Mouse (Mus musculus) lung, postnatal 10 days (tissue): ENCODE measurements around the gene Tbx4.

Experiments
- DNase-seq: peaks from one replicate; pipeline ENCODE4 v3.0.0; 2021

Gene Tbx4

DNA sequence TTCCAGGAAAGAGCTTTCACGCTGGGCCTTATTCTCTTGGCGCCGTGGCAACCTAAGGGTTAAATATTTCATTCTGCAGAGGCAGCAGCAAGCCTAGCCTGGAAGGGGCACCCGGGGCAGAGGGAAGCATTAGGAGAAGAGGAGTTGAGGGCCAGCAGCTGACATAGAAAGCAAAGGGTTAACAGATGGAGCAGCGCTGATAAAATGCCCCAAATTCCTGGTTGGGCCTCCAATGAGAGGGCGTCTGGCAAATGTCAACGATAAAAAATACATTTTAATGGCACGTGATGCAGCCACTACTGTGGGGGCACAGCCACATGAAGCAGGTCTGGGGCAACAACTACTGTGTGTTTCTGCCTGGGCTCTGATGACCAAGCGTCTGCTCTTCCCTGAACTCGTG, 23.9 kb downstream of the Tbx4 start:
- DNase-seq = no peak

DNA sequence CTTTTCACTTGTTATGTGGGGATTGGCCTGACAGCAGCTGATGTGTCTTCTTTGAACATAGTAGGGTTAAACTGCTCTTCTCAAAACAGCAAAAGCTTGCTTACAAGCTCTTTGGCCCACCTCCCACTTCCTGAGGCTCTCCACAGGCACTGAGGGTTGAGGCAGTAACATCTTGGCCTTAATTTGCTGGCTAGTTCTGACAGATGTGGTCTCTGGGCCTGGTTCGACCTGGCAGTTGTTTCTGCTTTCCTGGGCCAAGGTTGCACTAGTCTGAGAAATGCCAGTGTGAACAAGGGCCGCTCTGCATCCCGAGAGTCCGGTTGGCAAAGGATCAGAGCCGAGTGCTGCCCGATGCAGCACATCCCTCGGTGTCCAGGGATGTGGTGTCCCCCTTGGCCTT, 27.3 kb downstream of the Tbx4 start:
- DNase-seq = peak; percentile 73

DNA sequence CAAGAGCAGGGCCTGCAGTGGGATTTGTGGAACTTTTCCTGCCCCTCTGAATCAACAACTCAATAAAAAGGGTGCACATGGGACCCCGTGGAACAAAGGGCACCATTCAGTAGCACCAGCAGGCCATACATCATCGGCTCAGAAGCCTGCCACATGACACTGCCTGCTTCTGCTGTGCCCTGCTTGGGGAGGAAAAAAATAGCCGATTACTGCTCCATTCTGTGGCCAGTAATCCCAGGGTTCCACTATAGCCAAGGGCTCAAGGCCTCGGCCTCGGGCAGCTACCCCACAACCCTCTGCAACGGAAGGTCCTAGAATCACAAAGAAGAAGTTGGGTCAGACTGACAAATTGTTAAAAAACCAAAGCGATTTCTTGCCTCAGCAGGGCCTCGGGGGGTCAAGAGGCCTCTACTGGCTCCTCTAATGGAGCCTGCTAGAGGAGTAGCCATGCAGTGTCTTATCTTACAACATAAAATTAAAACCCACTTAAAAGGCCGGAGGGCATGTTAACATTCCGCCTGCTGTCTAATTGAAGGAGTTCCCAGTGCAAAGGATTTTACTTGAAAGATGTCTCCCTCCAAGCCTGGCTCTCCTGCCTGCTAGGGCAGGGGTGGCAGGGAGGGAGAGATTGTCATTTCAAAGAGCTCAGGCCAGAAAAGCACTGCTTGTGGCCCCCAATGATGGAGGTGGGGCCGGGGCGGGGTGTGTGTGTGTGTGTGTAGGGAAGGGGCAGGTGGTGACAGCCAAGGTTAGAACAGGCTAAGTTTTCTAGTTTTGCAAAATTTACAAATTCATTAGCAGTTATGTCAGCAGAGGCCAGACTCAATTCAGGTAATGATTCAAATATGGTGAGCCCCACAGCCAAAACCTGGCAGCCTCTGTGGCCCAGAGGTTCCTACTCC, 31.1 kb downstream of the Tbx4 start:
- DNase-seq = no peak

DNA sequence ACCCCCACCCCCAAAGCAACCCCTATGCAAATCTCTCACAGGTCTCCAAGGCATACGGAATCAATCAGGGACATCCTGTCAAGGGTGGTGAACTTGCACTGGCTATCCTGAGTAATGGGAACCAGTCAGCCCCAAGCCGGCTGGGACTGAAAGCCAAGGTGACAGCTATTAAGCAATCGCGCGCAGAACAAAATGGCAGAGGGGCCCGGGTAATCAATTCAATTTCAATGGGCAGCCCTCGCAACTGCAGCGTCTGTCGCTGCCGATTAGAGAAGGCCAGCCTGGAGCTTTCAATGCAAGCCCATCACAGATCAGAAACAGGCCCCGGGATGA, 31.7 kb downstream of the Tbx4 start:
- DNase-seq = peak; percentile 45

DNA sequence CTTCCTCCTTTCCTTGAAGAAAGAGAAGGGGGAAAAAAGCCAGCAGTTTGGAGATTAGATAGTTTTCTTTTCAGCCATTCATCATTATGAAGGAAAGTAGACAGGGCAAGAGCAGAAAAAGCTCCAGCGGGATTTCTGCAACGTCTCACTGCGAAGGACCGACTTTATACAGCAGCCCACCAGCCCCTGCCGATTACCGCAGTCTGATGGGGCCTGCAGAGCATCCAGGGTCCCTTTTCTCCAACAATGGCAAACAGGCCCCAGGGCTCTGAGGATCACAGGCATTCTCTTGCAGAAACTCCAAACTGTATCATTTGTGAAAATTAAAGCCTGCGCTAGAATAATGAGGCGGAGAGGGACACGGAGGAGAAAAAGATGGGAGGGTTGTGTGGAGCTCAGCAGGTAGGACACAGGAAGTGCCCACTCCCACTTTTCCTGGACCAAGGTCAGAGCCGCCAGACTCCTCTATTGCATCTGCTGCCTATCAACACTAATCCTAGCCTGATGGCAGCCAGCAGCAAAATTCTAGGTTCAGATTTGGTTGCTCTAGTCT, 32.2 kb downstream of the Tbx4 start:
- no peak for DNase-seq

DNA sequence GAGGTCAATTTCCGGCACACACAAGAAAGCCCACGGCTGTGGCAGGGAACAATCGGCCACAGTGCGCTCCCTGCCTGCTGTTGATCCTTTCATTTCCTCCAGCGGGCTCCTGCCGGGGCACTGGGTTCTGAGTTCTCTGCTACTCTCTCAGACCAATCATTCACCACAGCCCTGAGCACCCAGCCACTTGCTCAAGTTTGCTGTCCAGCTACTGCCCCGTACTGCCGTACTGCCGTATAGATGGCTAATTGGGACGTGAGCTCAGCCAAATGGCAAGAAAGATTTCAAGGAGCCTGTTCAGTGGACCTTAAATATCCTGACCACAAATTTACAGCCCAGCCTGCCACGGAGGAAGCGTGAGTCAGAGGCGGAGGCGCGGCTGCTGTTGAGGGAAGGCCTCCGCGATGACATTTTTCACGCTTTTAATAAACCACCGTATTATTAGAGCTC, 39.1 kb downstream of the Tbx4 start:
- DNase-seq = peak; percentile 46

DNA sequence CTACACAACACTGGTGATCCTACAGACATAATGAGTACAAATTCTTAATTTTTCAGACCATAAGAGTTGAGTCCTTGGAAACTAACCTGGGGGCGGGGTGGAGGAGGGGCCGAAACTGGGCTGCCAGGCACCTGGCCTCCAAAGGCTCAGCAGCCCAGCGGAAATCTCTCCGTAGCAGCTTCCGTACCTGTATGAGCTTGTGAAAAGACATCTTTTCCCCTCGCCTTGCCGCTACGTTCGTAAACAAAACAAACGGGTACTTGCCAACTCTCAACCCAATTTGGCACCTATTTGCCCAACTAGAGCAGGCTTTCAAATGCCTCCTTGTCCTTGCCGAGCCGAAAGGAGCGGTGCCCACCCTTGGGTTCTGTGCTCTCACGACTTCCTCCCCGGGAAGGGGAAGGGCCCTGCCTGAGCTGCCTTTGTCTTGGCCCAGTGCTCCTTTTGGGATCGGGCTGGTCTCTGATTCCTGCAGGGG, 40.1 kb downstream of the Tbx4 start:
- DNase-seq = no peak

DNA sequence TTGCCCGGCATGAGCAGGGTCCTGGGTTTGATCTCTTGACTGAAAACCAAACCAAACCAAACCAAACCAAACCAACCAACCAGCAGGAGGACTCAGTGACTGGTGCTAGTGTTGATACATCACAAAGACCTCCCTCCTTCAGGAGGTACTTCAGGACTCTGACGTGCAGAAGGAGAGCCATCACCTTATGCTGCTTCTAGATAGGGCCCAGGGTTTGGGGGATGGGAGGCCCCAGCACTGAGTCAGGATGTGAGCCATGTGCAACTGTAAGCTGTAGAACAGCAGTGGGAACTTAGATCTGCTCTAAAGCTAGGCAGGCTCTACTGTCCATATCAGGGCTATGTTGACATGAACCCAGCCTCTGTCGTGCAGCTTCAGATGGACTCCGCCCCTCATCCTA, 41.9 kb downstream of the Tbx4 start:
- DNase-seq = no peak

DNA sequence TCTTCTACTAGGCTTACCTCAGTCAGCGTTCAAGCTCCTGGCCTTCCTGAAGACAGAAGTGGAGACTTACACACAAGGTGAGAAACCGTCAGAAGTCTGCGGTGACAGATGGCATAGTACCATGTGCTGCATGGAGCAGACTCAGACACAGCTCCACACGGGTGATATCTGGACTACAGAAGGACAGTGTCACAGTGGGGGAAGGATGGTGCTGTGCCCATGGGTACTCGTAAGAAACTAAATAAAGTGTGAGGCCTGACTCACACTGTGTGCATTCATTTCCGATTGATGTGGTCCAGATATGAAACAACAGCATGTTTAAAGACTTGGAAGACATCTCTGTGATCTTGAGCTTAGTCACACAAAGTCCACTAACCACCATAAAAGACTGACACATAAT, 43.4 kb downstream of the Tbx4 start:
- DNase-seq = no peak

DNA sequence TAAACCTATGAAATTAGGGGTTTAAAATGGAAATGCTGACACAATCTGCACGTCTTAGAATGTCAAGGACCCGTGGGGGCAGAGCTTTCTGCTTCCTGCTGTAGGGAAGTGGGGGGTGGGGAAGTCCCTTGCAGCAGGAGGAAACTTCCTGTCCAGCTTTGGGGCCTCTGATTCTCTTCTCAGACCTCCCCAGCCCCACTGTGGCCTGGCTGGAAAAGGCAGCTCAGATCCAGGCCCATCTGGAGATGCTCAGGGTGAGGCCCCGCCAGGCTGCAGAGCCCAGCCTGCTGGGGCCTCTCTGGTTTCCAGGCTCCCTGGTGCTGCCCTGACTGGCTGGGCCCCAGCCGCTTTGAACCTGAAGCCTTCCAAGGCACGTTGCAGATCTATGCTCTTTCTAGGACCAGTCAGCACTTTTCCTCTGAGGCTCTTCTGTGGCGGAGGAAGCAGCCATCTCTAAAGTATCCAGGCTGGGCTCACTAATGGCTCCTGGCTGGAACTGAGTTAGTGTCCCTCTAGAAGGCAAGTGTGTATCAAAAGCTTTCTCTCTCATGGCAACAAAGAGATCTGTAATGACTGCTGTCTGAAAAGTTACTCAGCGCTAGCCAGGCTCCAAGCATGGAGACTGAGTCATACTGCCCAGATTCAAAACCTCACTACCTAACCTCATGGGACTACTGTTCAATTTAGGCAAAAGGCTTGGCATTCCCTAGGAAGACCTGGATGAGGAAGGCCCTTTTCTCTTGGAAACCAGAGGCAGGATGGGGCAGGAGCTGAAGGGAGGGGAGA, 55.8 kb downstream of the Tbx4 start:
- DNase-seq = peak; percentile 51

DNA sequence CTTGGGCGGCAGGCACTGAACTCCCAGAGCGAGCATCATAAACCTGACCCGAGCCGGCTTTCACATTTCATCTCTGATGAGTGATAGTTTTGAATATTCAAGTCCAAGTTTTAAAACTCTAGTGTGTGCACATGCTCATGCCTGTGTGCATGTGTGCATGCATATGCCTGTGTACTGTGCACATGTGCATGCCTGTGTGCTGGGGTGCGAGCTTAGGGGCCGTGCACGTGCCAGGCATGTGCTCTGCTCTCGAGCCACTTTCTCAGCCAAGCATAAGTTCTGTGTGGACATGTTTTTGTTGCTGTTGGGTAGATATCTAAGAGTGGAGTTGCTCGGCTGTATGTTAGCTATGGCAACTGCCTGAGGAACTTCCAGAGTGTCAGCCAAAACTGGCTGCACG, 62.5 kb downstream of the Tbx4 start:
- DNase-seq = no peak

DNA sequence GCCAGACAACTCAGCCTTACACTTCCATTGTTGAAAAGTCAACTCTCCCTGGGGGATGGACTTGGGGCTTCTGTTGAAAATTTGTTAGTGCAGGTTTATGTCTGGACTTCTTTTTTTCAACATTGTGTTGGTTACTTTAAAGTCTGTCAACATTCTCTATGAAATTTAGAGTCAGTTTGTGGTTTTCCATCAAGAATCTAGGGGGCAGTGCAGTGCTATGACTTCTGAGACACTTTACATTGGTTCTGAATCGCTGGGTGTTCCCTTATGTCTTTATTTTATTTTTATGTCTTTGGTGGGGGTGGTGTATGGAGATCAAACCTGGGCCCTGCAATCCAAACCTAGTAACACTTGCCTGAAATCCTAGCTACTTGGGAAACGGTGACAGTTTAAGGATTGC, 63.5 kb downstream of the Tbx4 start:
- DNase-seq = no peak

DNA sequence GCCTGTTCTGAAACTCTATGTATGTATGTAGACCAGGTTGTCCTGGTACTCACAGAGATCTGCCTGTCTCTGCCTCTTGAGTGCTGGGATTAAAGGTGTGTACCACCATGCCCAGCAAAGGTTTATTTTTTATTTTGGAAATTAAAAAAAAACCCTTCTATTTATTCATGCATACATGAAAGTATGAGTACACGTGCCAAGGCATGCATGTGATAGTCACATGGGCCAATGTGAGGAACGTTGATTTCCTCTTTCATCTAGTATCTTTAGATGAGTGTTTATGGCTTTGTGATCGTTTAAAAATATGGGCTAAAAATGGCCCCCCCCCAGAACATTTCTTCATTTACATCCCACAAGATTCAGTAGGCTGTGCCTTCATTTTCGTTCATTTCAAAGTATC, 66.3 kb downstream of the Tbx4 start:
- DNase-seq = no peak

DNA sequence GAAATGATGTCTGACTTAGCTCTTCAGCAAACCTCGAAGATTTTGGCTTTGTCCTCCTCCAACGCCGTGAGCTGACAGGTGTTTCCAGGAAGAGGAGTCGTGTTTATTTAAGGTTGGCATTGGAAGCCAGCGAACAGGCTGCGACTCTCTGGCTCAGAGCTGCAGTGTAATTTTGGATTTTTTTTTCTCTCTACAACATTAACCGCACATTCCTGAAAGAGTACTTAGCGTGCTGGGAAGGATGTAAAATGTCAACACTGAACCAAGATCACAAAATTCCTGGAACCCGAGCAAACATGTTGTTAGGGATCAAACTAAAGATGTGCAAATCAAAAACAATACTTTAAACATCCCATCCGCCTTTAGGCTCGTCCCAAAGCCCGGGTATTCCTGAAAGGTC, 69.4 kb downstream of the Tbx4 start:
- peak; percentile 24 for DNase-seq

DNA sequence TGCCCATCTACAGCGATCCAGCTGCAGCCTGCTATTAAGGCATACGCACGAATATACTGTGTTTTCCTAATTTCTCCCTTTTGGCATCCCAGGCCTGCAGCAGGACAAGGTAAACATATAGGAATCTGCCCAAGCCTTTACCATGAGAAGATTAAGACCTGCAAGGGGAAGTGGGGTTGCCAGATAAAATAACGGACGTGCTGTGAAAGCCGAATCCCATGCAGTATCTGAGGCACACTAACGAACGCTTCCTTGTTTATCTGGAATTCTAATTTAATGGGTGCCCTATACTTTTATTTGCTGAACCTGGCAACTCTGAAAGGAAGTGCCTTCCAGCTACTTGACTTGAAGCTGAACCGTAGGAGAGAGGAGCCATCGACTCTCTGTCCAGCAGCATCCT, 70.2 kb downstream of the Tbx4 start:
- DNase-seq = no peak

DNA sequence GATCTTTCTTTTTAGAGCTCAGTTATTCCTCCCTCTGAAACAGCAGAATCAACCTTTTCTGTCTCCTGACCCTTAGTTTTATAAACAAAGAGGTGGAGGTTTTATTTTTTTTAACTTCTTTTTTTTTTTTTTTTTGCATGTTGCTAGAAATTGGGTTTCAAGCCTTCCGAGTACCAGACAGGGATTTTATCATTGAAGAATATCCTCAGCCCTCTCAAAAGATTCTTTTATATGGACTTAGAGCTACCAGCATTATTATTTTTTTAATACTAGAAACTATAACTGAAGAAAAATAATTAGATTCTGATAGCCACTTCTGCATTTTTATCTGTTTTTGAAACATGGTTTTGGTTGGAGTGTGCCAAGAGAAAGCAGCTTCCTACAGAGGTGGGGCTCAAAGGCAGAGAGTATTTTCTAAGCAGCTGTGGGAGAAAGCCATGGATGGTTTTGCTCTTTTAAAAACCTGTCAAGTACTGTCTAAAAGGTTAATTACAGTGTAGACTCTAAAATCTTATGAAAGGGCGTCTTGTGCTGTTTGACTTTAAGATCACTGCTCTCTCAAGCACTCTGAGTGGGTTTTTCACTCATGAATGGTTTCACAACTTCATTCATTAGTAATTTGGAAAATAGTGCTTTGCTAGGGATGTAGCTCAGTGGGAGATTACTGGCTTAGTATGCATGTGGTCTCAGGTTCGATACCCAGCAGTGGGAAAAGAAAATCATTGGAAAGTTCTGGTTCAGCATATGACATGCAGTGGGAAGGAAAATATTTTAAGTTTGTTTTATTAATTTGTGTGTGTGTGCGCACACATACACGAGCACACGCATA, 70.9 kb downstream of the Tbx4 start:
- DNase-seq = no peak

DNA sequence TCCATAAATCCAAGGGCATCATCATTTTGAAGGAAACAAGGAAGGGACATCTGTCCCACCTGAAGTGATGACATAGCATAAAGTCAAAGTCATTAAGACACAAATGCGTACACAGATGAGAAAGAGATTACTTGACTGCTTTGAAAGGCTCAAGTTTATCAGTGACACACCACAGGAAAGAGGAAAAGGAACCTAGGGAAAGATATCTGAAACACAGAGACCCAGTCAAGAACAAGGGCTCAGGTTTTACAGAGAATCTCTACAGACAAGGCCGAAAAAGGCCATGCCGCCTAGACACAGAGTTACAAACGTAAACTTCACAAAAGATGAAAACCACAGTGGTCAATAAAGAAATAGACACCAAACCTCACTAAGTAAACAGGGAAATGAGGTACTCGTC, 73.6 kb downstream of the Tbx4 start:
- no peak for DNase-seq

DNA sequence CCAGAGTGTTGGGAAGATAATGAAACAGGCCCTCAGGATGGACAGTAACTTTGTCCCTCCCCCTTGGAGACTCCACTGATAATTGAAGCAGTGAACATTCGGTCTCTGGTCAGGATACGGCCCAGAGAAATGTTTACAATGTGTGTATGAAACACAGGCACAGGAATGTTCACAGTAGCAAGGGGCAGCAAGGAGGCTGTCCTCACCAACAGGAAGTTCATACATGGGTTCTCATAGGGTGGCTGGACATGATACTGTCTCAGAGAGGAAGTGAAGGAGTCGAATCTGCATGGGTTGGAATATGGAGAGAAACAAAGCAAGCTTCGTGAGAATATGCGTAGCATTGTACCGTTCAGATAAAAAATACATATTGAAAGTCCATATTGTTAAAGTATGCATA, 74.1 kb downstream of the Tbx4 start:
- no peak for DNase-seq

DNA sequence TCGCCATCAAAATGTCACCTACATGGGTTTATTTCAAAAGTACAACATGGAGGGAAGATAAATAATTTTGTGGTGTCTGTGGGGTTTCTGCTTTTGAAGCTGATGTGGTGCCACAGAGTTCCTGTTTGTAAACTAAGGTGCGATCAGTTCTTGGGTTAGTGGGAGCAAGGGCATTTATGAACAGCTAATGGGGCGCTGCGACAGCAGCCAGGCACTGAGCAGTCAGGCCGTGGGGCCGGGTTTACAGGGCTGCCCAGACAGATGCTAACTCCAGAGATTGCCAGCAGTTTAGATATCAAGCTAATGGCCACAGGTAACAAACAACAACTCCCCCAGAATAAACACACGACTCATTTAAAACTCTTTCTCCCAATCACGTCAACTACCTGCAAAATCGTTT, 75.3 kb downstream of the Tbx4 start:
- no peak for DNase-seq
